Mouse (Mus musculus): ENCODE data around the gene Rxfp4. TPM values are rescaled to one million over a fixed set of nuclear protein-coding genes. Genes with fewer than 3 reads are reported as not detected.

The Rxfp4 gene
- polyA plus RNA-seq, 1 experiment from 2014 or later: not detected

- no peak overlapping the region for H3K4me2 ChIP-seq
- 46% methylated on average over 13 of the region's 13 CpGs for WGBS (ENCODE audit: insufficient replicate concordance)
- no peak for ATAC-seq (ENCODE audit: insufficient read depth)
Observed at GRCm38 (mm10) chr3:88650713-88651504, 2.0 kb downstream of the Rxfp4 start.

GRCm38 (mm10) chr3:88649967-88650366 is 3.0 kb downstream of the Rxfp4 start:
- 79% methylated on average over 13 of the region's 13 CpGs for whole genome bisulfite sequencing (ENCODE audit: insufficient replicate concordance)
- no peaks in the 10 kb centered on the region for H3K9me3 ChIP-seq (replicated peaks)
- no peak overlapping the region for H3K9ac ChIP-seq
- ATAC-seq (ENCODE audit: insufficient read depth): no peak
- H3K4me1 ChIP-seq (replicated peaks): 0 out of 2 replicates have a peak, but pooled peaks cover 4% of the 10 kb centered on the region
- H3K4me3 ChIP-seq (replicated peaks): no peak overlapping the region
- H3K27me3 ChIP-seq: no peaks in the 10 kb centered on the region
- H3K27ac ChIP-seq (replicated peaks): no peak overlapping the region
- no peak overlapping the region for H3K4me2 ChIP-seq
- H3K36me3 ChIP-seq (replicated peaks): peaks cover 25% of the 10 kb centered on the region

More at GRCm38 (mm10) chr3:88650713-88651504, 2.0 kb downstream of the Rxfp4 start:
- Histone ChIP-seq H3K9me3 (replicated peaks) (no peaks in the 10 kb centered on the region), H3K4me1 (replicated peaks) (0 out of 2 replicates have a peak, but pooled peaks cover 4% of the 10 kb centered on the region), H3K4me3 (replicated peaks) (no peak overlapping the region), H3K36me3 (replicated peaks) (peaks cover 21% of the 10 kb centered on the region), H3K9ac (no peak overlapping the region), H3K27me3 (no peaks in the 10 kb centered on the region), H3K27ac (replicated peaks) (no peak overlapping the region)

- H3K27me3 ChIP-seq: no peaks in the 10 kb centered on the region
- ATAC-seq (ENCODE audit: insufficient read depth): no peak
- no peak overlapping the region for H3K4me2 ChIP-seq
- H3K4me3 ChIP-seq (replicated peaks): no peak overlapping the region
- H3K36me3 ChIP-seq (replicated peaks): peaks cover 32% of the 10 kb centered on the region
- H3K9ac ChIP-seq: no peak overlapping the region
- no peaks in the 10 kb centered on the region for H3K9me3 ChIP-seq (replicated peaks)
- no peak overlapping the region for H3K27ac ChIP-seq (replicated peaks)
- WGBS (ENCODE audit: insufficient replicate concordance): 67% methylated on average over 10 of the region's 10 CpGs
- 0 out of 2 replicates have a peak, but pooled peaks cover 4% of the 10 kb centered on the region for H3K4me1 ChIP-seq (replicated peaks)
Observed at GRCm38 (mm10) chr3:88649186-88649585, 3.8 kb downstream of the Rxfp4 start.

GRCm38 (mm10) chr3:88648452-88649168 is 4.3 kb downstream of the Rxfp4 start:
- ATAC-seq (ENCODE audit: insufficient read depth): no peak
- WGBS (ENCODE audit: insufficient replicate concordance): 70% methylated on average over 12 of the region's 12 CpGs
- H3K9me3 ChIP-seq (replicated peaks): no peaks in the 10 kb centered on the region
- H3K36me3 ChIP-seq (replicated peaks): peaks cover 37% of the 10 kb centered on the region
- no peak overlapping the region for H3K9ac ChIP-seq
- 0 out of 2 replicates have a peak, but pooled peaks cover 4% of the 10 kb centered on the region for H3K4me1 ChIP-seq (replicated peaks)
- H3K4me2 ChIP-seq: no peak overlapping the region
- H3K27me3 ChIP-seq: no peaks in the 10 kb centered on the region
- no peak overlapping the region for H3K4me3 ChIP-seq (replicated peaks)
- H3K27ac ChIP-seq (replicated peaks): no peak overlapping the region

GRCm38 (mm10) chr3:88647779-88648413 is 5.0 kb downstream of the Rxfp4 start:
- 74% methylated on average over 14 of the region's 14 CpGs for WGBS (ENCODE audit: insufficient replicate concordance)
- H3K27me3 ChIP-seq: no peaks in the 10 kb centered on the region
- no peak overlapping the region for H3K9ac ChIP-seq
- 0 out of 2 replicates have a peak, but pooled peaks cover 4% of the 10 kb centered on the region for H3K4me1 ChIP-seq (replicated peaks)
- H3K36me3 ChIP-seq (replicated peaks): peaks cover 44% of the 10 kb centered on the region
- no peaks in the 10 kb centered on the region for H3K9me3 ChIP-seq (replicated peaks)
- H3K27ac ChIP-seq (replicated peaks): no peak overlapping the region
- no peak overlapping the region for H3K4me3 ChIP-seq (replicated peaks)
- H3K4me2 ChIP-seq: no peak overlapping the region
- ATAC-seq (ENCODE audit: insufficient read depth): no peak

- H3K36me3 ChIP-seq (replicated peaks): peaks cover 53% of the 10 kb centered on the region
- no peaks in the 10 kb centered on the region for H3K9me3 ChIP-seq (replicated peaks)
- H3K27ac ChIP-seq (replicated peaks): no peak overlapping the region
- no peak for ATAC-seq (ENCODE audit: insufficient read depth)
- H3K9ac ChIP-seq: no peak overlapping the region
- H3K4me3 ChIP-seq (replicated peaks): no peak overlapping the region
- no peak overlapping the region for H3K4me2 ChIP-seq
- 0 out of 2 replicates have a peak, but pooled peaks cover 4% of the 10 kb centered on the region for H3K4me1 ChIP-seq (replicated peaks)
- WGBS (ENCODE audit: insufficient replicate concordance): 59% methylated on average over 3 of the region's 3 CpGs
- no peaks in the 10 kb centered on the region for H3K27me3 ChIP-seq
Observed at GRCm38 (mm10) chr3:88647076-88647475, 5.9 kb downstream of the Rxfp4 start.

- H3K4me1 ChIP-seq (replicated peaks): 0 out of 2 replicates have a peak, but pooled peaks cover under 1% of the 10 kb centered on the region
- no peak overlapping the region for H3K4me3 ChIP-seq (replicated peaks)
- peaks cover 58% of the 10 kb centered on the region for H3K36me3 ChIP-seq (replicated peaks)
- H3K4me2 ChIP-seq: no peak overlapping the region
- no peak for ATAC-seq (ENCODE audit: insufficient read depth)
- 61% methylated on average over 6 of the region's 6 CpGs for WGBS (ENCODE audit: insufficient replicate concordance)
- H3K27ac ChIP-seq (replicated peaks): no peak overlapping the region
- no peaks in the 10 kb centered on the region for H3K9me3 ChIP-seq (replicated peaks)
- H3K9ac ChIP-seq: no peak overlapping the region
- H3K27me3 ChIP-seq: no peaks in the 10 kb centered on the region
Observed at GRCm38 (mm10) chr3:88646426-88646995, 6.4 kb downstream of the Rxfp4 start.

GRCm38 (mm10) chr3:88645937-88646336 is 7.0 kb downstream of the Rxfp4 start:
- WGBS (ENCODE audit: insufficient replicate concordance): 81% methylated on average over 12 of the region's 12 CpGs
- no peak for ATAC-seq (ENCODE audit: insufficient read depth)
- H3K4me1 ChIP-seq (replicated peaks): no peaks in the 10 kb centered on the region
- no peak overlapping the region for H3K4me2 ChIP-seq
- no peaks in the 10 kb centered on the region for H3K9me3 ChIP-seq (replicated peaks)
- no peak overlapping the region for H3K4me3 ChIP-seq (replicated peaks)
- H3K27ac ChIP-seq (replicated peaks): no peak overlapping the region
- no peak overlapping the region for H3K9ac ChIP-seq
- H3K27me3 ChIP-seq: no peaks in the 10 kb centered on the region
- H3K36me3 ChIP-seq (replicated peaks): peaks cover 62% of the 10 kb centered on the region

- H3K4me2 ChIP-seq: no peak overlapping the region
- H3K27ac ChIP-seq (replicated peaks): no peak overlapping the region
- no peaks in the 10 kb centered on the region for H3K4me1 ChIP-seq (replicated peaks)
- H3K36me3 ChIP-seq (replicated peaks): peaks cover 81% of the 10 kb centered on the region
- no peak overlapping the region for H3K4me3 ChIP-seq (replicated peaks)
- H3K9me3 ChIP-seq (replicated peaks): no peaks in the 10 kb centered on the region
- no peaks in the 10 kb centered on the region for H3K27me3 ChIP-seq
- ATAC-seq (ENCODE audit: insufficient read depth): no peak
- H3K9ac ChIP-seq: no peak overlapping the region
- WGBS (ENCODE audit: insufficient replicate concordance): 73% methylated on average over 5 of the region's 5 CpGs
Observed at GRCm38 (mm10) chr3:88643078-88643477, 9.9 kb downstream of the Rxfp4 start.

GRCm38 (mm10) chr3:88640676-88641075 is 12.3 kb downstream of the Rxfp4 start:
- no peak overlapping the region for H3K9ac ChIP-seq
- no peak overlapping the region for H3K4me2 ChIP-seq
- H3K36me3 ChIP-seq (replicated peaks): peaks cover 82% of the 10 kb centered on the region
- H3K27ac ChIP-seq (replicated peaks): no peak overlapping the region
- no peak for ATAC-seq (ENCODE audit: insufficient read depth)
- H3K27me3 ChIP-seq: no peaks in the 10 kb centered on the region
- H3K4me1 ChIP-seq (replicated peaks): no peaks in the 10 kb centered on the region
- WGBS (ENCODE audit: insufficient replicate concordance): 24% methylated on average over 1 of the region's 1 CpGs
- no peak overlapping the region for H3K4me3 ChIP-seq (replicated peaks)
- H3K9me3 ChIP-seq (replicated peaks): no peaks in the 10 kb centered on the region

GRCm38 (mm10) chr3:88639239-88639638 is 13.7 kb downstream of the Rxfp4 start:
- Histone ChIP-seq H3K9ac (no peak overlapping the region), H3K27ac (replicated peaks) (no peak overlapping the region), H3K27me3 (no peaks in the 10 kb centered on the region), H3K4me3 (replicated peaks) (no peak overlapping the region), H3K4me1 (replicated peaks) (no peaks in the 10 kb centered on the region), H3K4me2 (no peak overlapping the region), H3K36me3 (replicated peaks) (peaks cover 88% of the 10 kb centered on the region), H3K9me3 (replicated peaks) (no peaks in the 10 kb centered on the region)
- no peak for ATAC-seq (ENCODE audit: insufficient read depth)
- 81% methylated on average over 12 of the region's 12 CpGs for WGBS (ENCODE audit: insufficient replicate concordance)
